Mouse (Mus musculus) common myeloid progenitor, adult 5-6 weeks (primary cell): Measurements from ENCODE around the gene Klhdc4. TPM values are rescaled to one million over a fixed set of nuclear protein-coding genes. Genes with fewer than 3 reads are reported as not detected.

ENCODE experiments used
- ATAC-seq: replicated peaks from 2 replicates; pipeline ENCODE4 v1.8.0; 2016; ENCODE audit warnings: low read depth, mild to moderate bottlenecking, moderate TSS enrichment, inconsistent platforms; ENCODE audit not compliant: poor library complexity, severe bottlenecking
- total RNA-seq: library from RNA; stranded (forward); fragments of 200-1000, 187-1606 nt; gene quantifications from 2 replicates; pipeline ENCODE4 v1.2.3, GENCODE M21; 2017

The Klhdc4 gene
- total RNA-seq = 24.4 and 33.7 TPM in 2 replicates

DNA sequence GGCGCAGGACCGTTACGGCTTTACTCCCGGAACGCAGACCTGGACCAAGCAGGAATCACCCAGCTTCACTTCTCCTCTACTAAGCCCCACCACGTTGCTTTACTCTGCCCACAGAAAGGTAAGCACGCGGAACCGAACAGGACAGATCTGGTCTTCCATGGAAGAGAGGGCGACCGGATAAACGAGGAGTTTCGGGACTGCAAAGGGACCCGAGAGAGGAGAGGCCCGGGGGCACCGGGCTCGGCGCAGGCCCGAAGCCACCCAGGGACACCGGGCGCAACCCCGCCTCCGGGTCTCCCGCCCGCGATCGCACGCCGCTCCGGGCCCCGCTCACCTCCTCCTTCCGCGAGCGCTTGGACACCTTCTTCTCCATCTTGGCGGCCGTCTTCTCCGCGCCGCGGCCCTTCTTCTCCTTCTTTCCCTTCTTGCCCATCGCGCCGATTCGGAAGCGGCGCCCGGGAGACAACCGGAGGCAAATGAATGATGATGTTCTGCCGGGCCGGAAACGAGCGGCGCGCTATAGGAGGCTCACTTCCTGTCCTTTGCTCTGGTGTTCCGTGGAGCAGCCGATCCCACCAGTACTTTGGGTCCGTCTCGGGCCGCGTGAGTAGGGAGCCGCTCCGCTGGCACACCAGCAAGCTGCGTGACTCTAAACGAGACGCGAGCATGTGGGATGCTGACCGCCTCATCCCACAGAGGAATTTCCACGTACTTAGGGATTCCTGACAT lies at the start of gene Klhdc4:
TSS of gene Klhdc4 (minus strand) at position 522 of the 729 bp plus-strand sequence.
- peak; percentile 97 for ATAC-seq

DNA sequence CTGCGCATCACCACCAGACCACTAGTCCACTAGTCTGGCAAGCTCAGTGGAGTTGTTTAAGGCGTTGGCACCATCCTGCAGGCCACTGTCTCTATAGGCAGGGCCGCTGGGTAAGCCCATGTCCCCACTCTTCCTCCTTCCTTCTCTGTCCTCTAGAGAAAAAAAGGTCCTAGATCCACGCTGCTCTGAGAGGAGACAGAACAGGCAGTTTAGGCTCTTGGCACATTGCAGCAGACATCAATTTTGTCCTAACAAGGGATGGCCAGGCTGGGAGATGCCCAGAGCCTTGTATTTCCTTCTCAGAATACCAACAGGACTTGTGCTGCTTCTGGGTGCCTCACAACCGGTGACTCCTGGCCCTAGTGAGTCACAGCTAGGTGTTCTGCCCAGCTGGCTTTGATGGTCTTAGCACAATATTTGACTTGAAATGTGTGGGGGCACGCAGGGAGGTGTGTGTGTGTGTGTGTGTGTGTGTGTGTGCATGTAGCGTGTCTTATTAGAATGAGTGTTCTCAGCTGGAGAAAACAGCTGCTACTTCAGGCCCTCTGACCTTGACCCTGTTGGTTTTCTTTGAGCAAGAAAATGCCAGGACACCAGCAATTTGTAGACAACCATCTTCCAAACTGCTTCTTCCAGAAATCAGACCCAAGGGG lies 48.6 kb upstream of the Klhdc4 start:
- no peak for ATAC-seq

DNA sequence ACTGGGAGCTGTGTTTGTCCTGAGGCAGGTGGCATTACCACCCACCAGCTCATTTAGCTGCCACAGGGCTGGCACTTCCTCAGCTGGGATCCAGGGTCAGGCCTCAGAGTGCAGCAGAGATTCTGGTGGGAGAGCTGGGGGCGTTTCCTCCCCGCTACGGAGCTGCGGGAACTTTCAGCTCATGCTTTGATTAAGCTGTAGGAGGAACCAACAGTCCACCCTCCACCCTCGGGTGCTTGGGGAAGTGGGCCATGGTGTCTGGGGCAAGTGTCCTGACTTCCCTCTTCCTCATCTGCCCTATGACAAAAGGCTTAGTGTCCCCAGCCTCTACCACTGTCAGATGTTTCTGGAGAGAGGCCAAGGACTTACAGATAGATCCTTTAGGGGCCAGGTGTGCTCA lies 47.8 kb upstream of the Klhdc4 start:
- peak; percentile 76 for ATAC-seq

DNA sequence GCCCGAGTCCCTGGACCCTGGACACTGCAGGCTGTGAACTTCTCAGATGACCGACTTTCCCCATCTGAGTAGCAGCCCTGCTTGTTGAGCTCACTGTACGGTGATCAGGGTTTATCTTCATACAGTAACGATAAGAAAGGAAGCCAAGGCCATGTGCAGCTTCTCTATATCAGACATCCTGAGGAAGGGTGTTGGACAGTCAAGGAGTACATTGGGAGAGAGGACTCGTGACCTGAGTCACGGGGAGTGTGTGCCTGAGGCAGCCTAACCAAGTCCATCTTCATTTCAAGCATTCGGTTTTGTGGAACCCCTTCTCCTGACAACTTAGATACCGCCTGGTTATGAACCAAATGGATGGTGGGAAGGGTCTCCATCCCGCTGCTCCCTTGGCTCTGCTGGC lies 46.1 kb upstream of the Klhdc4 start:
- ATAC-seq = no peak

DNA sequence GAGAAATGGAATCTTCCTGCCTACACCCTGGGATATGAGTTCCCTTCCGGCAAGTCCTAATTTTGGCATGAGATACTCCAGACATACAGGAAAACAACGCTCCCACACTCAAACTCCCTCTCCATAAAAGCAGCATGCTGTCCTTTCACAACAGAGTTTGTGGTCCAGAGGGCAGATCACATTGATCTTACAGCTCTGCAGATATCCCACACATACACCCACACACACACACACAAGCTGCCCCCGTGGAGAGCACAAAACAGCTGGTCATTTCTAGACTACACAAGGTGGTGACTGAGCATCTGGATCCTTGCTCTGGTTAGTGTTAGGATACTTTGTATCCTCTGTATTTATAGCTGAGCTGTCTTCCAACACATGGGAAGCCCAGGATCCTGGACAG lies 45.7 kb upstream of the Klhdc4 start:
- ATAC-seq = no peak

DNA sequence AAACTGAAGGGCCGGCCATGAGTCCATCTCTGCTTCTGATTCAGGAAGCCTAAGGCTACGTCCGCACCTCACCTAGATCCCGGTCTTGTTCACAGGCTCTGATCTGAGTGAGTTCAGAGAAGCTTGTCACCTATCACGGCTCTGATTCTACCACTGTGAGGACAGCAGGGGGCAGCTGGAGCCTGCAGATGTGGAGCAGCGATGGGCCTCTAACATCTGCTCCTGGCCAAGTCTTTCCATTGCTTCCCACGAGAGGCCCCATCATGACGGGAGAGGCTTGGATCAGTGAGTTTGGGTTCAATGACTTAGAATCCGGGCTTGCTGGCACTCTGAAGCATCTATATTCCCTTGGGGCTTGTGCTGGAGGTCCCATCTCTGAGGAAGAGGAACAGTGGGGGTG lies 44.7 kb upstream of the Klhdc4 start:
- ATAC-seq = 0 out of 2 replicates have a peak, but pooled peaks have one; percentile 24

DNA sequence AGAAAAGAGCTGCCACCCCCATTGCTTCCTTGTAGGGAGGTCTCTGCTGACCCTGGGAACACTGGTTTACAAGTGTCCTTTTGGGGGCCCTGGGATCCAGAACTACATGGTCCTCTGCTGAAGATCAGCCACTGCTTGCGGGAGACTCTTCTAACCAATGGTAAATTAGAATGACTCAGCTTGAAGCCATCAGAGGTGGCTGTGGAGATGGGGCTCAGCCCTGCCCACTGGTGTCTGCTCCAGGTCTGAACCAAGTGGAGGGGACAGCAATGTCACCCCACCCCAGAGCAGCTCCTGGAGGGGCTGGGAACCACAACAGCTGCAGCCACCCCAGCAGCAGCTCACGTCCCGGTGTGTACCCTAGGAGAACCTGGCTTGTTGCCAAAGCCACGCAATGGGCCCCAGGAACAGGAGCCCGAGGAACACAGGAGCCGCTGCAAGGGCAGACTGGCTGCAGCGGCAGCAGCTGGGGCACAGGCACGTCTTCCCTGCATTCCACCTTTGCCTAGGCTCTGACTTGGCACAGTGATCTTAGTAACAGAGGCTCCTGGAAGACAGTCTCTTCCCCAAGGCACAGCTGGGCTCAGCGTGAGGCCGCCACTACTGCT lies 42.6 kb upstream of the Klhdc4 start:
- ATAC-seq = peak; percentile 63

DNA sequence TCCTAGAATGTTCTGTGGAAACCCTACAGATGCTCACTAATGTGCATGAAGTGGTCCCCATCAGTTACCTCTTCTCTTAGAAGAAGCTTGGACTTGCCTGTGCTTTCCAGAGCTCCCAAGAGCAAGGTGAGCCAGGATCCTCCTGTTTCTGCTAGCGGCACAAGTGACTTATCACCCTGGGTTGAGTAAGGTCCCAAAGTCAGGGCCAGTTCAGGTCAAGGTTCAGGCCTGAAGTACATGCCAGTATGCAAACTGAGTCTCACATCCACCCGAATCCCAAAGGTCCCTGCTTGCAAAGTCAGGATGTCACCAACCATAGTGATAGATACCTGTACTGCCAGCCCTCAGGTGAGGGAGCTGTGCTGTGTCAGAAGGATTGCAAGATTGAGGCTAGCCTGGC lies 40.8 kb upstream of the Klhdc4 start:
- ATAC-seq = no peak

DNA sequence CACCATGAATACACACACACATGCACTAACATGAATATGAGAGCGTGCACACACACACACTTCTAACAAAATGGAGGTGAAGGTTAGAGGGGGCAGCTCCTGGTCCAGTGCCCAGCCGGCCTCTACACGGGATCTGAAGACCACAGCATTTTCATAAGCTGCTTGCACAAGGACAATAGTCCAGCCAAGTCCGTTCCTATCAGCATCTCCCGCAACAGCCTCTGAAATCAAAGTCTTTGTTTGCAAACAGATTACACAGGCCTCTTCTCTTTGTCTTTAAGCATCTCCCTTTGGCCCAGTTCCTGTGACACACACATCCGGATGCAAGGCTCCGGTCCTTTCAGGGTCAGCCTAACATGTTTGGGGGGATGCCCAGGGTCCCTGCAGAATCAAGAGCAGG lies 39.5 kb upstream of the Klhdc4 start:
- ATAC-seq = no peak

DNA sequence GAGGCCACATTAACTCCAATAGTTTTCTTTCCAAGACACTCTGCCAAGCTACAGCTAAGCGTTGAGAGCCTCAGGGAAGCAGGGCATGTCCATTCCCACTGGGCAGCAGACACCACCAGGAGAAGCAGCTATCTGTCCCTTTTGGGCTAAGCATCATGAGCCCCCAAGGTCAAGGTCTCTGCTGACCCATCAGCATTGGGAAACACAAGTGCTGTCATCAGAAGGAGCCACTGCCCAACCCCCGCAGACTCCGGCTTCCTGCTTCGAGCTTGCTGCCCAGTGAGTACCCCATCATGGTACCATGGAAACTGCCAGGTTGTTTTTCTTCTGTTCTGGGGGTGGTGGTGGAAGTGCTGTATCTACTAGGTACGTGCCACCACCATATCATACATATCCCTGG lies 38.8 kb upstream of the Klhdc4 start:
- no peak for ATAC-seq

DNA sequence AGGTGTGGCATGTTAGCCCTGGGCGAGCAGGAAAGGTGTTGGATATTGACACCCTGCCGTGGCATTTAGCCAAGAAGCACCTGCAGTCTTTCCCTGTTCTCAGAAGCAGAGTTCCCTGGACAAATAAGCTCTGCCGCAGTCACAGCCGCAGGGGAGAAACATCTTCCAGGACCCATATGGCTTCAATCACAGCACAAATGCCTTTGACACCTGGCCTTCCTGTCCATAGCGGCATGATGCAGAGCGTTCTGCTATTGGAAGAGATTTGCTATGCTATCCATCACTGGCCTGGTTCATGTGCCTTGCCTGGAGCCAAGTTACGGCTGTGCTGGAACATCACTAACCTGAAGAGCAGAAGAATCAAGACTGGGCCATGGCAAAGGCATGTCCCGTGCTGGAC lies 36.0 kb upstream of the Klhdc4 start:
- ATAC-seq = no peak

DNA sequence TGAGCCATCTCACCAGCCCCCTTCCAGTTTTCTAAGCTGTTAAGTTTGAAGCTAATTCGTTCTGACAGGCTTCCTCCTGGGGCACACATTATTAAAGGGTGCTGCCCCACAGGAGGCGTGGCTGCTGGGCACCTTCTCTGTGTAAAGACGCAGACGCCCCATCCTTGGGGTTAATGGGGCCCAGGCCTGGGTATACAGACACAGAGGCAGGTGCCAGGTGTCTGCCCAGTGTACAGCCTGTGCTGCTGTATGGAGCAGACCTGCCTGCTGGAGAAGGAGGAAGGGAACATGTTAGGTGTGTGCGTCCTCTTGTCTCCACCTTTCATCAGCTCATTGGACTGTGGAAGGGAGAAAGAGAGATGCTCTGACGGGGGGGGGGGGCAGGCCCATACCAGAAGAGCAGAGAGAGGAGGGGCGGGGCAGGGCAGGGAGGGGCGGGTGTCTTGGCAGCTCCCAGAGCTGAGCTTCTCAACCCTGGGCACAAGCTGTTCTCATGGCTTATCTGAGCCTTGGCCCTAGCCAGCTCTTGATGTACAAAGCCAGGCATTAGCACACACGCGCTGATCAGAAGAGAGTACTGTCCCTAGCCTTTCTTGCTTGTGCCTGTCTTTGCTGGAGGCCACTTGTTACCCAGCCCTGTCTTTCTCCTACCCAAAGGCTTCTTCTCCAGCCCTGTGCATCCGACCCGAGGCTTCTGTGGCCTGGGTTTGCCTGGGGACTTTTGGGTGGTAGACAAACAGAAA lies 32.6 kb upstream of the Klhdc4 start:
- ATAC-seq = no peak

DNA sequence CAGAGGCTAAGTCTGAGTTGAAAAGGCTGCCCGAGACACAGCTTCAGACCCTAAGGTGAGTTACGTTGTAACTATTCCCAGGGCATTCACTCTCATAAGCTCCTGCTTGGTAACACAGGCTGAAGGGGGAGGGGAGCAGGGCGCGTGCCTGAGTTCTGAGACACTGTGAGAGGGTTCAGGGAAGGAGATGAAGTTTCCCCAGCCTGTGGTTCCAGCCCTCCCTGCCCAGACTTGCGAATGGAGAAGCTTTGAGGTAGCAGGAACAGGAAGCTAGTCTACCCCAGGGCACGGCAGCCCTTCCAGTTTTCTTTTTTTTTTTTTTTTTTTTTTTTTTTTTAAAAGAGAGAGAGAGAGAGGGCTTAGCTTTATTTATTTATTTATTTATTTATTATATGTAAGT lies 31.9 kb upstream of the Klhdc4 start:
- peak; percentile 78 for ATAC-seq

DNA sequence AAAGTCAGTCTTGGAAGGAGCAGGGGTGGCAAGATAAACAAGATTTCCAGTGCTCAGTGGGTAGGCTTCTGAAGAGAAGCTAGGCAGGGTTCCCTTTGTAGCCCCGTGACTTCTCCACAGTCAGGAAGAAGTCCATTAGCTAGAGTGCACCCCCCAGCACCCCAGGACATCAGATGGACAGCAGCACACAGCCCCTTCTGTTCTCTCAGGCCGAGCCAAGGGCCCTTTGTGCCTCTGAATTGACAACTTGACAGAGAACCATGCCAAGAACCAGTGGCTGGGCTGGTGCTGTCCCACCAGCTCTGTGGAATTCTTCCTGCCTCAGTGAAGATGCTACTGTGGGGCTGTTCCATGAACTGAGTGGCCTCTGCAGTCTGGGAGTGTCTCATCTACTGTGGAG lies 28.4 kb upstream of the Klhdc4 start:
- no peak for ATAC-seq

DNA sequence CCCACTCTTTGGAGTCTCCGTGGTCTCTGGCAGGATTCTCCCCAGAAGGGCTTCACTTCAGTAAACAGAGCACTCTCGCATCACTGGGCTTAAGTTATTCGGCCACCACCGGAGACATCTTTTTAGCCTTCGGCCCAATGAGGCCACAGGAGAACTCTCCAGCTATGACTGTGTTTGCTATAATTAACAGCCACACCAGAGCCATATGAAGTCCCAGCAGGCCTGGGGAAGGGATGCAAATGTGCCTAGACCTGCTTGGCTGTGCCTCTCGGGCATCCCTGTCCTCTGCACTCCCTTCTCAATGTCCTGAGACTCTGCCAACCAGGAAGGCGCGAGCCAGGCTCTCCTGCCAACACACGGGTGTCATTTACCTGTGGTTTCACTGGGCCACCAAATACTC lies 28.0 kb upstream of the Klhdc4 start:
- ATAC-seq = no peak

DNA sequence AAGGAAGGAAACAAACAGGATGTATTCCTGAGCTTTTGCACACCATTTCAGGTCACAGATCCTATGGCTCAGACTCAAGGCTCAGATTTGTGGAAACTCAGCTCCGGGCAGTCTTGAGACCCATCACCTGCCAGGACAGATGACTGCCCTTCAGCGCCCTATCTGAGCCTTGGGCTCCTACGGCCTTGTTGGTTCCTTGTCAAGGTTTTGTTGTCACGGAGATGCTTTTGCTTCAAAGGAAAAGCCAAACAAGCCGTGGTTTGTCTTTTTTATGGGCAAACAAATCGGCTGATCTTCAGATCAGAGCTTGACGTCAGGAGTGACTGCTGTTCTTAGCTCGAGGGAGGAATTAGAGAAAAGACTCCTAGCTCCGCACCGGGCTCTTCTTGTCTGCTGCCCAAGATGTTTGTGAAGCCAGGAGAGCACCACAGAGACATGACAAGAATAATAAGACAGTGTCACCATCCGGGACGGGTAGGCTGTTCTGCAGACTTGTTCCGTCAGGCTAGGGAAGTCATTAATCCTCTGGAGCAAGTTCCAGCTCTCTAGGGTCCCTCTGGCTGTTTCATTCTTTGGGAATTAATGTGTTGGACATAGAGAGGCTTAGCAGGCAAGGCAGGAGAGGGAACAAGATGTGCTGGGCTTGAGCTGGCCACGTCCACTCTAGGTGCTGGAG lies 26.8 kb upstream of the Klhdc4 start:
- no peak for ATAC-seq

DNA sequence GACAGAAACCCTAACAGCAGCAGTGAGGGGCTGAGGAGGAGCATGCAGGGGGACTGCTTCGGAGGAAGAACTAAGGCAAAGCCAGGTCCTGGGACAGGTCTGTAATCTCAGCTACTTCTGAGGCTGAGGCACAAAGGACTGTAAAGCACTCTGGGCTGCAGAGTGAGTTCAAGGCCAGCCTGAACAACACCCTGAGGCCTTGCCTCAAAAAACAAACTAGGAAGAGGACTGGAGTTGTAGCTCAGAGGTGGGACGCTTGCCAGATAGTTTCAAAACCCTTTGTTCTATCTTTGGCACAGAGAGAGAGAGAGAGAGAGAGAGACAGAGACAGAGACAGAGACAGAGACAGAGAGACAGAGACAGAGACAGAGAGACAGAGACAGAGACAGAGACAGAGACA lies 24.2 kb upstream of the Klhdc4 start:
- ATAC-seq = no peak

DNA sequence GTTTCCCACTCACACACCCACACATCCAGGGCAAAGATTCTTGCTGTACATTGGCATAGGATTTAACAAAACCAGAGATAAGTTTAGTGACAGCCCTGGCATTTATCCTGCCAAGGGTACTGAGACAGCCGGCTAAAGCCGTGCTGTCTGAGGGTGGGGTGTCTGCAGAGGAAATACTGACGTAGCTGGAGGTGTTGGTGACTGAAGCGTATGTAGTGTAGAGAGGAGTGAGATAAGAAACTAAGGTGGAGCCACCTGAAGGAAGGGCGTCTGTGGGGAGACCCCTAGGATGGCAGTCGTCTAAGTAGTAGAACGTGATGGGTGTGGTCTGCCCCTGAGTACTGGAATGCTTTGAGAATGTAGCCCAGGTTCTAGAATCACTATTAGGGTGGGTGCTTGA lies 23.1 kb upstream of the Klhdc4 start:
- ATAC-seq = no peak

DNA sequence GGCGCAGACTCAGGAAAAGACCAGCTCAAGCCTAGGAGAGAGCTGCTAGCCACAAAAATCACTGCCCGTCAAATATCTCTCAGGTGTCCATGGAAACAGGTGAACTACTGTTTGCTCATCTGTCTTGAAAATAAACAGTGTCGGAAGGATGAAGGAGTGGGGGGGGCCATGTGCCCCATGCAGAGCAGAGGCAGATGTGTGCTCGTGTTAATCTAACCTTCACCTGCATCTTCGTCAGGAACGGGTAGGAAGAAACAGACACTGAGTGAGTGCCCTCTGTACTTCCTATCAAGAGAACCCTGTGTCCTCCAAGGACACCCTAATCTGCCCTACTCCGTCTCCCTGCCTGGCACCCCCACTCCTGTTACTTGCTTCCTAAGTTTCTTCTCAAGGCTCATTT lies 22.3 kb upstream of the Klhdc4 start:
- ATAC-seq = no peak

DNA sequence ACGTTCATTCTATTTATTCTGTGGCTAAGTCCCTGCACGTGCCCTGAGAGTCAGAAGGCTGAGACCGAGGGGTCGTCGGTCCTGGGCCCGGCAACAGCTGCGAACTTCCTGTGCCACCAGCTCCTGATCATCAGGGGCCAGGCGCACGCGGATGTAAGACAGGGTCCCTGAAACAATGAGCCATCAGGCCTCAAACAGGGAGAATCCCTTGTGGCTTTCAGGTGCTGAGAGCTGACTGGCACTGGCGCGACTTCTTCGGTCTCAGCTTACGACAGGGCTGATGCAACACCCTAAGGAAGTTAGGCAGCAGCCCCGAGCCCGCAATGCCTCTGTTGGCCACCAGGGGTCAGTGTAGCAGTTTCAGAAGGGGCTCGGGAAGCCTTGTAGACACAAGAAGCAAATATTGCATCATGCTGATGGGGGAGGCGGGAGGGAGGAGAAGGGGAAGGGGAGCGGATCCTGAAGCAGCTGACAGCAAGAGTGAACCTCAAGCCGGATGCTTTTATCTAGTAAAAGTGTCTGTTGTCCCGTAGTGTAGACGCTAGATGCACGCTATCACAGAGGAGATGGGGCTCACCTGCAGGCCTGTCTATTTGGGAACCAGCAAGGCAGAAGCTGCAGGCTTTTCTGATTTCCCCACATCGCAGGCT lies 21.6 kb upstream of the Klhdc4 start:
- peak; percentile 80 for ATAC-seq
